Mouse (Mus musculus): ENCODE results near the gene Gm4498. TPM values are rescaled to one million over a fixed set of nuclear protein-coding genes. Genes with fewer than 3 reads are reported as not detected.
"Not testable (repeated sequence)": the region's sequence is repeated elsewhere in the genome, so short reads cannot be mapped to it uniquely, and the experiment has no call there.

Gm4498 gene
- polyA plus RNA-seq (2016; fragmentation: Nextera tagmentation; extraction: Ambion mirVana) = not detected in 2 replicates

DNA sequence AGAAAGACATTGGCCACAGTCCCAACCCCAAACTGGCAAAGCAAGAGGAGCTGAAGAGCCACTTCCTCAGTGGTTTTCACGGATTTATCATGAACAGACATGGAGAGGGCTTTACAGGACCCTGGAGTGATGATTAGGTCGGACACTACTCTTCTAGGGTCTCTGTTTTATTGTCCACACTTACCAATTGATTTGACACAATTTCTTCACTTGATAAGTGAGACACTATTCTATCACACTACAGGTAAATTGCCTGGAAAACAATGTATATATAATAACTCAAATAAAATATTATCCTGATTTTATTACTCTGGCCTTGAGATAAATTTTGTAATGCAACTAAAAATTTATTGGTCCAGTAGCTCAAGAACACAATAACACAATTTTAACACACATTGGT is at the start of gene Gm4498:
TSS of gene Gm4498 (minus strand) at position 101 of the 400 bp plus-strand sequence.
- not testable (repeated sequence) for H3K36me3 ChIP-seq; H3K27ac ChIP-seq; H3K4me3 ChIP-seq; ATAC-seq (ENCODE audit: low FRiP score, low read depth); H3K9me3 ChIP-seq; H3K9ac ChIP-seq; H3K27me3 ChIP-seq (replicated peaks); H3K4me1 ChIP-seq; H3K4me2 ChIP-seq (replicated peaks)
- WGBS = no CpG with 5 or more reads among the region's 2 CpGs

DNA sequence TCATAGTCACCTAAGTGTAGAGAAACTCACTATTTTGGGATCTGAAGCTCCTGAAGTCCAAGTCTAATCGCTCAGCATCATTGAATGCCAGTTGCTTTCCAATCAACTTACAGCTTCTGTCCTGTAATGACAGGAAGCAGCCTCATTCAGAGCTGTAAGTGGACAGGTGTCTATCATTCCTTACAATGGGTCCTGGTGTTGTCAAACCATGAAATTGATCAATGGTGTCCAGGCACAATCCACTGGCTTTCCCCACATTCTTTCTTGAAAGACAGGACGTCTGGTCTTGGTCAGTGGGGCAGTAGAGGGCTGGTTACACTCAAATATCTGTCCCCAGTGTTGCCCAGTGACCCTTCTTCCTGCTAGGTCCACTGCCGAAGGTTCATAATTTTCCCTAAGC is 29.1 kb upstream of the Gm4498 start, which contains the start of gene Gm5890:
TSS of gene Gm5890 (minus strand) at position 101 of the 400 bp plus-strand sequence.
- not testable (repeated sequence) for H3K9ac ChIP-seq; H3K36me3 ChIP-seq; H3K9me3 ChIP-seq; ATAC-seq (ENCODE audit: low FRiP score, low read depth); H3K27me3 ChIP-seq (replicated peaks); H3K4me1 ChIP-seq; H3K4me3 ChIP-seq; H3K27ac ChIP-seq; H3K4me2 ChIP-seq (replicated peaks)
- no CpG with 5 or more reads among the region's 3 CpGs for WGBS

DNA sequence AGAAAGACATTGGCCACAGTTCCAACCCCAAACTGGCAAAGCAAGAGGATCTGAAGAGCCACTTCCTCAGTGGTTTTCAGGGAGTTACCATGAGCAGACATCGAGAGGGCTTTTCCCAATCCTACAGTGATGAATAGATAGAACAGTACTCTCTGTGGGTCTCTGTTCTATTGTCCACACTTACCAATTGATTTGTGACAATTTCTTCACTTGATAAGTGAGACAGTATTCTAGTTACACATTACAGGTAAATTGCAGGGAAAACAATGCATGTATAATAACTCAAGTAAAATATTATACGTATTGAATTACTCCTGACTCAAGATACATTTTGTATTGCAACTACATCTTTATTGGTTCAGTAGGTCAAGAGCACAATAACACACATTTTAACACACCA is 28.1 kb downstream of the Gm4498 start, which contains the start of gene Gm6164:
TSS of gene Gm6164 (minus strand) at position 101 of the 400 bp plus-strand sequence.
- not testable (repeated sequence) for H3K4me2 ChIP-seq (replicated peaks); H3K4me3 ChIP-seq; ATAC-seq (ENCODE audit: low FRiP score, low read depth); H3K9me3 ChIP-seq; H3K27ac ChIP-seq; H3K4me1 ChIP-seq; H3K36me3 ChIP-seq; H3K9ac ChIP-seq; H3K27me3 ChIP-seq (replicated peaks)
- no CpG with 5 or more reads among the region's 2 CpGs for WGBS

DNA sequence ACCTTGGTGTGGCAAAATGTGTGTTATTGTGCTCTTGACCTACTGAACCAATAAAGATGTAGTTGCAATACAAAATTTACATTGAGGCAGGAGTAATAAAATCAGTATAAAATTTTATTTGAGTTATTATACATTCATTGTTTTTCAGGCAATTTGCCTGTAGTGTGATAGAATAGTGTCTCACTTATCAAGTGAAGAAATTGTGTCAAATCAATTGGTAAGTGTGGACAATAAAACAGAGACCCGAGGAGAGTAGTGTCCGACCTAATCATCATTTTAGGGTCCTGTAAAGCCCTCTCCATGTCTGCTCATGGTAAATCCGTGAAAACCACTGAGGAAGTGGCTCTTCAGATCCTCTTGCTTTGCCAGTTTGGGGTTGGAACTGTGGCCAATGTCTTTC is 40.2 kb downstream of the Gm4498 start, which contains the start of gene Vmn1r95:
TSS of gene Vmn1r95 (plus strand) at position 301 of the 400 bp plus-strand sequence.
- not testable (repeated sequence) for H3K4me2 ChIP-seq (replicated peaks); ATAC-seq (ENCODE audit: low FRiP score, low read depth); H3K4me1 ChIP-seq; H3K9ac ChIP-seq; H3K27me3 ChIP-seq (replicated peaks); H3K27ac ChIP-seq; H3K4me3 ChIP-seq; H3K9me3 ChIP-seq; H3K36me3 ChIP-seq
- no CpG with 5 or more reads among the region's 3 CpGs for WGBS

Other genes with a start within 250 kb of the Gm4498 start
- not detected in 2 replicates for gene Nlrp9b, start 242.4 kb downstream of the Gm4498 start, polyA plus RNA-seq (2016; fragmentation: Nextera tagmentation; extraction: Ambion mirVana)
- not detected in 2 replicates for gene Vmn1r91, start 134.1 kb downstream of the Gm4498 start, polyA plus RNA-seq (2016; fragmentation: Nextera tagmentation; extraction: Ambion mirVana)
- not detected in 2 replicates for gene Gm16442, start 111.2 kb downstream of the Gm4498 start, polyA plus RNA-seq (2016; fragmentation: Nextera tagmentation; extraction: Ambion mirVana)
- gene Vmn1r93, start 94.7 kb downstream of the Gm4498 start, polyA plus RNA-seq (2016; fragmentation: Nextera tagmentation; extraction: Ambion mirVana) = not detected in 2 replicates
- gene Vmn1r94, start 65.5 kb downstream of the Gm4498 start, polyA plus RNA-seq (2016; fragmentation: Nextera tagmentation; extraction: Ambion mirVana) = not detected in 2 replicates
- gene Vmn1r95, start 40.1 kb downstream of the Gm4498 start, polyA plus RNA-seq (2016; fragmentation: Nextera tagmentation; extraction: Ambion mirVana) = not detected in 2 replicates
- not detected in 2 replicates for gene Gm6164, start 28.2 kb downstream of the Gm4498 start, polyA plus RNA-seq (2016; fragmentation: Nextera tagmentation; extraction: Ambion mirVana)
- not detected in 2 replicates for gene Gm5890, start 29.0 kb upstream of the Gm4498 start, polyA plus RNA-seq (2016; fragmentation: Nextera tagmentation; extraction: Ambion mirVana)
- not detected in 2 replicates for gene Gm4133, start 100.2 kb upstream of the Gm4498 start, polyA plus RNA-seq (2016; fragmentation: Nextera tagmentation; extraction: Ambion mirVana)
- gene Gm5728, start 141.6 kb upstream of the Gm4498 start, polyA plus RNA-seq (2016; fragmentation: Nextera tagmentation; extraction: Ambion mirVana) = not detected in 2 replicates
- gene Vmn1r100, start 184.1 kb upstream of the Gm4498 start, polyA plus RNA-seq (2016; fragmentation: Nextera tagmentation; extraction: Ambion mirVana) = not detected in 2 replicates
- gene Vmn1r101, start 208.8 kb upstream of the Gm4498 start, polyA plus RNA-seq (2016; fragmentation: Nextera tagmentation; extraction: Ambion mirVana) = not detected in 2 replicates
- gene Gm10670, start 241.1 kb upstream of the Gm4498 start, polyA plus RNA-seq (2016; fragmentation: Nextera tagmentation; extraction: Ambion mirVana) = not detected in 2 replicates